Mouse (Mus musculus): ENCODE results near the gene Atp5j.

The Atp5j gene

DNA sequence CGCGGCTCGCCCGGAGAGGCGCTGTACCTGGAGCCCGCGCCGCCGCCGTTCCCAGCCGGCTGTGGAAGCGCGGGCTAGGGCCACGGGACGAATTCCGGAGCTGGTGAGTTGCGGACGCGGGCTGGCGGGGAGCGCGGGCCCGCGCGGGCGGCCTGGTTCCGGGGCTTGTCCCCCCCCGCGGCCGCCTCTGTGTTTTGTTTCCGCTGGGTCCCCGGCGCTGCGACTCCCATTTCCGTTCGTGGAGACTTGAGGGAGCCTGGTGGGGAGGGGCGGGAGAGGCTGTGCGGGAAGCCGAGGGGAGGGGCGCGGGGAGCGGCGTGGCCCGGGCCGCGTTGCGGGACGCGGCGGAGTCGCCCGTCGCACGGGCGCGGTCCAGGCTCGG, at the start of gene Atp5j:
TSS of gene Atp5j (minus strand) at position 185 of the 382 bp plus-strand sequence.
- peak; percentile 93 for DNase-seq

DNA sequence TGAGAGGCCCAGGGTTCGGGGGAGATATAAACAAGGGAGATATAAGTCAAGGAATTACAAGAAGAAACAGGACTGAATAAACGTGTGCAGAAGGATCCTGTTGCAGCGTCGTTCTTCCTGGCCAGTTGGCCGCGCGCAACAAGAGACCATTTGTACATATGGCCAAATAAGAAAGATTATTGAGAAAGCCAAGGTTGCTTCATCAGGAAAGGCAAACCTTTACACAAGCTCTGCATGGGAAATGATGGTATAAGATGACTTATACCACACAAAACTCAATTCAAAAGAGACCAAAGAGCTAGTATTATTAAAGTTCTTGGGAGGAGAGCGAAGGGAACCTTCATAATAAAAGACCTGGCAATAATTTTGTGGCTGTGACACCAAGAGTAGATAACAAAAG, 49.1 kb upstream of the Atp5j start:
- no peak for DNase-seq

DNA sequence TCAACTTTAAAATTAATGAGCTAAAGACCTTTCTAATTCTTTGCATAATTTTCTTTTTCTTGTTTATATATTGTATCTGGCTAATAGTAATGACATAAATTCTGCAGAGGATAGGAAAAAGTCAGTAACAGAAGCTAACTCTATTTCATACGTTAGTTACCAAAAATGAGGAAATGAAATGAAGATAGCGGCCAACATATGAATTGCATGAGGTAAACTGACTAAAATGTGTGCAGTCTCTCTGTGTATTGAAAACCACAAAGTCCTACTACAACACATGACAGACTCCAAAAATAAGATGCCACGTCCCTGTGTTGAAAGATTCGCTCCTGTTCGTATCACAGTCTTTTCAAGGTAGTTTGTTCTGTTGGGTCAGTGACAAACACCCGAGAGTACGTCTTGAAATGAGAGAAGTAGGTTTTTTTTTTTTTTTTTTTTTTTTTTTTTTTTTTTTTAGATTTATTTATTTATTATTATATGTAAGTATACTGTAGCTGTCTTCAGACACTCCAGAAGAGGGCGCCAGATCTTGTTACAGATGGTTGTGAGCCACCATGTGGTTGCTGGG, 46.4 kb upstream of the Atp5j start:
- no peak for DNase-seq

DNA sequence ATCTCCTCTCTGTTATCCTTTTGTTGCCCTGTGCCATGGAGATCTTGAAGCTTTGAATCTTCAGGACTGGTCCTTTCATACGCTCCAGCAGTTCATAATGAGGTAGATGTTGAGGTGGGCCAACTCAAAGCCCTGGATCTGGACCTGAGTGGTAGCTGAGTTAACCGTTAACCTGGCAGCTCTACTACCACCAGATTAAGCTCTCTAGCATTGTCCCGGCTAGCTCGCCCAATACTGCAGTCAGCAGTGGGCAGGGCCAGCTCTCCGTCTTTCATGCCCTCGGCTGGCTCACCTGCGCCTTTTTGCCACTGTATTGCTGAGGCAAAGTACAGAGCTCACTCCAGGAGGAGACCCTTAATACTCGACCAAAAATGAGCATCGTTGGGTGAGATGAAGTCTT, 45.7 kb upstream of the Atp5j start:
- no peak for DNase-seq

DNA sequence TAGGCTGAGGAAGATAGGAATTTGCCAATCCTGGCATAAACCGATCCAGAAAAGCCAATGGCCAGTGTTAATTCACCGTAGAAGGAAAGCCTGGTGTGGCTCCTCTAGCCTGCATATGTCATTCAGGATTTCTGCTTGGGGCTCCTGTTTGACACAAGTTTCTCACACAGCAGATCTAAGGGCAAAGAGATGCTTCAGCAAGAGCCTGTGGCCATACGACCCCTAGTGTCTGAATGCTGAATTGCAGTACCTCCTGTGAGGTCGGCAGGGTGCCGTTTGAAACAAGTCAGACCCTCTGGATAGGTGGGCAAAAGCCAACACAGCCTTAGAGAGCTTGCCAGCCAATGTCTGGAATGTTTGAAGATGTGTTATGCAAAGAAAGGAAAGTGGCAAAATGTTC, 43.7 kb upstream of the Atp5j start:
- peak; percentile 72 for DNase-seq

DNA sequence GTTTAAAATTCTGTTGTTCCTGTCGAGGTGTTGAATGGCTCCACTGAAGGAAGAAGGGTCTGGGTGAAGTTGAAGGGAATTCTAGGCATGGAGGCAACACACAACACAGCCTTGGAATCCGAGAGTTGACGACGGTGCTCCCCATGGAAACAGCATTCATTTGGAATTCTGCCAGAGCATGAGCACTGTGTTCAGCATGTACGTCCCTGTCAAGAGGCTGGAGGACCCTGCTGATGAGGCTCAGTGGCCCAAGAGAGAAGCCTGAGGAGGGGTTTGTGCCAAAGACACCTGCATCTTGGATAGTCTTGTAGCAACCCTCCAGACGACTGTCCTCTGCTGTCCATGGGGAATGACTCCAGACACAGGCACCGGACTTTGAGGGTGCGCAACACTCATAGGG, 40.7 kb upstream of the Atp5j start:
- DNase-seq: no peak

DNA sequence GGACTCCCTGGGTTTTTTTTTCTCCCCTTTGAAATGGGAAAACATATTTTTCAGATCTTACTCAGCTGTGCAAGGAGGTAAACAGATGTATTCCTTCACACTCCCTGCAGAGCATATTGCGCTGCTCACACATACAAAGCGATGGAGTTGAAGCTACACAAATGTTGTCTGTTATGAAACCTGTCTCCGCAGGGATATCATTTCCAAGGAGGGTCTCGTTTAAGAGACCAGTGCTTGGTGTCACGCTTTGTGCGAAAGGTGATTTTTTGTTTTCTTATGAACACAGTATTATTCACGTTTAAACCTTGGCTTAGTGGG, 40.3 kb upstream of the Atp5j start:
- DNase-seq: no peak

DNA sequence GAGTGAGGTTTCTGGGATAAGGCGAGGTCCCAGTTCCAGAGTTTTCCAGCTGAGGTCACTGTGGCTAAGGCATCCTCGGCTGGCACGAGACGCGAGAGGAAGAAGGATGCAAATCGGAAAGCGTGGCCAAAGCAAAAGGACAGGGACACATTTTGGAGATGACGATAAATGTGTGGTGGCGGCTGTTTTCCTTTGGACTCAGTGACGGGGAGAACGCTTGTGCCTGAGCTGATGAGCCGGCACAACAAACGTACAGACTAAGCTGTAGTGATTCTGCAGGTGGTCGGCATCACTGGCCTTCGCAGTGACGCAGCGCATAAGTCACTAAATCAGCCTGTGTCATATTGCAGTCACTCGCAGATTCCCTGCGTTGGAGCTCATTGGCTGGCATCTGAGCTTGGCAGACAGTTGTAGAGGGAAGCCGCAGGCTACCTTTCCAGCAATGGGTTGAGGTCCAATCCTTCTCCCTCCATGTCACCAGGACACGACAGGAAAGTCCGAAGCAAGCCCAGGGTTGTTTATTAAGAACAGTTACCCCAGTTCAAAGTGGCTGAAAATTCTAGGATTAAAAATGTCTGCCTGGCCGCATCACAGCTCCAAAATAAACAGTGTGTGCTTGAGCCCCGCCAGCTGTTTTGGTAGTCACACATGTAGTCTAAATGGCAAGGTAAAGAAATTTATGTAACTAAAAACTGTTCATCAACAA, 39.7 kb upstream of the Atp5j start:
- DNase-seq: peak; percentile 21

DNA sequence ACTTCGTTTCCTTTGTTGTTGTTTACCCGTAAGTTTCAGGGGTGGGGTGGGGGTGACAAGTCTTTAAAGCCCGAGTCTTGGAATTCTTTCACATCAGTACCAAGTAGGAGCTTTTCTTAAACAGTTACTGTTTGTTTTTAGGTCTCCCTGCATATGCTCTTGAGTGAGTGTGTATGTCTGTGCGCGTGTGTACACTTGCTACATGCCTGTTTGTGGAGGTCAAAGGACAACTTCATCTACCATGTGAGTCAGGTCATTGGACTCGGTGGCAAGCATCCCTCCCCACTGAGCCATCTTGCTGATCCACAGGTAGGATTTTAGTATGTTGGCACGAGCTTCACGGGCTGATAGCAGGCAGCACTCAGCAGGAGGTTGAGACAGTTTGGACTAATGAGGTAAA, 38.4 kb upstream of the Atp5j start:
- no peak for DNase-seq

DNA sequence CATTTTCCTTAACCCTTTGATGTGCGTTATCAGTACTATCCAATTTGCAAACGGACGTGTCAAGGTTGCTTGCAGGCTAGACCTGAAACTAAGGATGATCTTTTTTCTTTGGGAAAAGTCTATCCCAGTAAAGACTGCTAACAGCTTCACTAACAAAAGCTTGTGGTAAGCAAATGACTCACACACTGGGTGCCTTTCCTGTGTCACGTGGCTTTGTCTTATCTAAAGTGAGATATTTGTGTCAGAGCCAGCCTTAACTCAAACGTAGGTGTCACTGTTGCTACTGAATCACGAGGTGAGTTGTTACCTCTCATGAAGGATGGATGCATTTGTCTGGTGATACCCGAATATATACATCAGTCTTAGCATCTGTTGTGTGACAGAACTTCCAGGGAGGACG, 29.2 kb upstream of the Atp5j start:
- DNase-seq: no peak

DNA sequence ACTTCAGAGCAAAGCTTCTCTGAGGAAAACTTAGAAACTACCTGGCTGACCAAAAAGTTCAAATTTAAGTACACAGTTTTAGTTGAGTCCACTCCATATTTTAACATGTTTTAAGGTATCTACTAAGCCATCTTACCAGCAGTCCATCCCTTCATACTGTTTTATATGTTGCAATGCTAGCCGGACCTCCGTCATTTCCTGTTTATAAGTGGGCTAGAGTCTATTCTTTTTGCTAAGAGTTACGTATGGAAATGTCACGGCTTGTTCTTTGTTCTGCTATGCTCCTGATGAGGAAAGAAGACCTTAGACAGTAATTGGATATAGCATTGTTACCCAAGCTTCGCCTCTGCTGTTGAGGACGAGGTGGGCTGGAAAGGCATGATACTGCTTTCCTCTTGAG, 18.1 kb upstream of the Atp5j start:
- DNase-seq: no peak

DNA sequence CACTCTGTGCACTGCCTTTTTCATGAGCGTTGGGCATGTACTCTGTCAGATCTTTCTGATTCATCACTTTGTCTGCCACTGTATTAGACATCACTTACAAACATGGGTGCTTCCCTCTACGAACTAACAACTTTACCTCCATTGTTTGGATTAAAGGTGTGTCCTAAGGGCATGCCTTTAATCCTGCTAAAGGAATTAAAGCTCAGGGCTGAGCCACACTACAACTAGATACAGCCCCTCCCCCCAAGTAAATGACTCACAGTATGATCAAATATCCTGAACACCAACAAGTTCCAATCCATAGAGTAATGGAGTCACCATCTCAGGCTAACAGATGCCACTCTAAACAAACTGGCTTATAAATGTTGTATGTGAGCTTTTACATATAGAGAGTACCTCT, 3.2 kb upstream of the Atp5j start:
- DNase-seq: no peak

DNA sequence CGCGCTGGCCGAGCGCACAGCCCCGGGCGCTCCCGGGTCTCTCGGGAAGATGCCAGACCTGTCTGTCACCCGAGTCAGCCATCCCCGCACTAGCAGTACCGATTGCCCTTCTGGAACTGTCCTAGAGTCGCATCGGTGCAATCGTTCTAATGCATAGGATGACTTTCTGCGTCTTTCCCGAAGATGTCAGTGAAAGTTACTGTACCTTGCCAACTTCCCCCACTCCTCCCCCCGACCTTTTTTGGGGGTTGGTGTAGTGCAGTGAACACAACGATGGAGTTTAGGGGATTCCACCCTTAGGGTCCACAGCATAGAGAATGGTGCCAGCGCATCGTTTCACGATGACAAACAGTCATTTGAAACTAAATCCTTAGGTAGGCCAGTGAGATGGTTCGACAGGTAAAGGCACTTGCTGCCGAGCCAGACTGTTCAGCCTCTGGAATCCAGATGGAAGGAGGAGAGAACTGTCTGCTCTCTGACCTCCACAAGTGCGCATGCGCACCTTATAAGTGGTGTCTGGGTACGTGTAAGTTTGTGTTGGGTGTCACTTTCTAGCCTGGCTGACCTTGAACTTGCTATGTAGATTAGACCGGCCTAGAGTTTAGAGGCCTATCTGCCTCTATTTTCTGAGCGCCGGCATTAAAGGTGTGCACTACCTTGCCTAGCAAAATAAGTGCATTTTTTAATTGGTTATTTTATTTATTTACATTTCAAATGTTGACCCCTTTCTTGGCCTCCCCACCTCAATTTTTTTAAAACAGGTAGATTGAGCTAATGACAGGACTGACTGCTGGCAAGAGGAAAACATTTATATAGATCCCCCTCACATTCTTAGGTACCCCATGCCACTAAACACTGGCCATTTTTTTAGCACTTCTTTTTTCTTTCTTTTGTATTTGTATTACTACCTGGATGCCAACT, 658 bp upstream of the Atp5j start:
- peak; percentile 82 for DNase-seq

DNA sequence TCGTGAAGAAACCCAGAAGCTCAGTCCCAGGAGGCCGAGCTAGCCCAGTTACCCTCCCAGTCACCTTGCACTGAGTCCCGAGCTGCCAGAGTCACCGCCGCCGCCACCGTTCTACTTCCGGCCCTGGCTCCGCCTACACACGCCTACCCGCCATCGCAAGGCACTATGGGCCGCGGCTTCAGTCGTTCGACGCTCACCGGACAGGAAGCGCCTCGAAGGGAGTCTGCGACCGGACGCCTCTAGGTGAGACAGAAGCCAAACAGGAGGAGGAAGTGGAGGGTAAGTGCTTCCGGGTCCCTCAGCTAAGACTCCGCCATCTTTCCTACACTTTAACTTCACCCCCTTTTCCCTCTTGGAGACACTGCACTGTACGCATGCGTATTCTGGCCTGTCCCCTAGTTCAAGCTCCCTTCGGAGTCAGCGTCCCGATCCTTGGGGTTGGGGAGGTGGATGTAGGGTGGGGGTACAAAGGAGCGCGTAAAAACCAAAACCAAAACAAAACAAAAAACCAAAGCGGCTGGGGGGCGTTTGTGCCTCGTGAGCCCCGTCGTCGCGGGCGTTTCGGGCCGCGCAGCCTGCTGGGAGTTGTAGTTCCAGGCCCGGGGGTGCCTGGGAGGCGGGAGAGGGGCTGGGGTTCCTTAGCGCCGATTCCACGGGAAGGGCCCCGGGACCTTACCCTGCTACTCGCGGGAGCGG, 532 bp downstream of the Atp5j start, which contains the start of gene Gabpa:
TSS of gene Gabpa (plus strand) at position 181 of the 696 bp plus-strand sequence.
- peak; percentile 95 for DNase-seq

DNA sequence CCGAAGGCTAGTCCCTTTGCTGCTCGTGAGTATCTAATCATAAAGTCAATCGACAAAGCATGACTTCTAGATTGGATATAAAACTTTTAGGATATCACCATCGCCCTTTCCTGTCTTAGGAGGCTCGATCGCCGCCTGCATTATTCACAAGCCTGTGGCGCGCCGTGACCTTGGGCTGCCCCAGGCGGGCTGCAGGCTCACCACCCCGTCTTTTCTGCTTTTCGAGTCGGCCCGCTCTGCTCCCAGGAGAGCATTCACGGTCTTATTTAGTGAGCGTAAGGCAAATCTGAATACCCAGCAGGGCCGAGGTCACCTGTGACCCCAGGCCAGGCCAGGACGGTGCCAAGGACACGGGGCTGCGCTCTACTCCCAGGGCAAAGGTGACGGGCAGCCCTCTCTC, 1.1 kb downstream of the Atp5j start:
- DNase-seq: no peak

DNA sequence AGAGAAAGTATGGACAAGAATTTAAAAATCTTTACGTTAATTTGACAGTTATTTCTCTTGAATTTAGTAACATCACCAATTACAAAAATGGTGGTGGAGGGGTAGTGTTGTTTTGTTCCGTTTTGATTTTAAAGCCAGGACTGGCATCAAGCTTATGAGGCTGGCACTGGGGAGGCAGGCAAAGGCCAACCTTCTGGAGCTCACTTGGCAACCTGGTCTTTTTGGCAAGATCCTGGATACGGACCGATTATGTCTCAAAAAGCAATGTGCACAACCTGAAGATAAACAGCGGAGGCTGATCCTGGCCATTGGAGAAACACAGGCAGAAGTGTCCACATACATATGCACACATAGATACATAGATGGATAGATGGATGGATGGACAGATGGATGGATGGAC, 2.7 kb downstream of the Atp5j start:
- no peak for DNase-seq

DNA sequence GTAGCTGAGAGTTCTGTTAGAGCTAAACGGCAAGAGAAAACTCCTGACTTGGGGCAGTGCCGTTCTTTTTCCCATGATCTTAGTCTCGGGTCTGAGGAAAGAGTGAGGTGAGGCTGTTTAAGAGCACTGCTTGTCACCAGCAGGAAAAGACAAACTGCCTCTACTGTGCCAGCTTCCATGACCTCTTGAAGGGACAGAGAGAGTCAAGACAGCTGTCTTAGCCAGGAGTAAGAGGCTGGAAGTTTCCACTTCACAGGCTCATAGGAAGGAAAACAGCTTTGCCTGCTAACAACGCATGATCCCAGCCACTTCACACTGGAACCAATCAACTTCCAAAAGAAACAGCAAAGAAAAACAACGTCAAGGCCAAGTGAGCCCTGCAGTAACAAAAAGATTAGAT, 3.7 kb downstream of the Atp5j start:
- peak; percentile 52 for DNase-seq

DNA sequence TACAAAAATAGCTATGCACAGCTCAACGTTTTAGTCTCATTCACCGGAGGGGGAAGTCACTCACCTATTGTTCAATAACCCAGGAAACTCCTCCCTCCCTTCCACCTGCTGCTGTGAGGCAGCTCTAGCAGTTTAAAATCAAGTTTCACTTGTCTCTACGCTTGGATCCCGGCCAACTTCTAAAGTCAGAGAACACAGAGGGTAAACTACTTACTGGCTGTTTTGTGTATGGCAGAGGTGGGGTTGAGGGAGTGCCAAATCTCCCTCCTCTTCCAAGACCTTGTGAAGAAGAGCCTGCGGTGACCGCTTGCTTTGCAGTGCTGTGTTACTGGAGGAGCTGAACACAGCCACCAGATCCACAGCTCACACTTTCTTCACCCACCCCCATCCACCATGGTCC, 10.4 kb downstream of the Atp5j start:
- peak; percentile 85 for DNase-seq

DNA sequence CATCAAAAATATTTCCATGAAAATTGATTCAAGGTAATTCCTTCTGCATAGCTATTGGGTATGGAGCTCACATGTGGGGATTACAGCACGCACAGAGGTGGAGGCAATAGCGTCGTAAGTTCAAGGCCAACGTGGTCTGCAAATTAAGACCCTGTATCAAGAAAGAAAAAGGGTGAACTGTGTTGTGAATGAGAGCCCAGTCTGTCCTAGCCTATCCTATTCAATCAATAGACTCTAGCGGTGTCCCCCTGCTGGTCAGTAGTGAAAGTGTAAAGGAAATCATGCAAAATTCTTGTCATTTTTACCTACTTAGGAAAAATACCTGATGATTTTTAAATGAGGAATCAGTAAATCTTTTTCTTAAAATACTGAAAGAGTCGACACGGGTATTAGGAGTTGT, 18.0 kb downstream of the Atp5j start:
- DNase-seq: peak; percentile 58

DNA sequence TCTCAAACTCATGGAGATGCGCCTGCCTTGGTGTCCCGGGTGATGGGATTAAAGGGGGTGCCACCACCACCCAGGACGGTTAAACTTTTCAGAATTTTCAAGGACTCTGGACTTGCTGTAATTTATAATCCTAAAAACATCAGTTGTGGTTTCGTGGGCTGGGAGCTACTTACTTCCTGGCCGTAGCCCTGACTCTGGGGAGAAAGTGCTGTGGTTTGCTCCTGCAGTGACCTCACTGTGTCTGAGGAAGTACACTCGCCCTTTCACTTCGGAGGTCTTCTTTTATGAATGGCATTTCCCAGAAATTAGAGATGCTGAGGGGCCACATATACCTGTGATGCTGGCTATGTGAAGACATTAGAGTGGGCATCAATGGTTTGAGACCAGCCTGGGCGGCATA, 20.9 kb downstream of the Atp5j start:
- DNase-seq: no peak

DNA sequence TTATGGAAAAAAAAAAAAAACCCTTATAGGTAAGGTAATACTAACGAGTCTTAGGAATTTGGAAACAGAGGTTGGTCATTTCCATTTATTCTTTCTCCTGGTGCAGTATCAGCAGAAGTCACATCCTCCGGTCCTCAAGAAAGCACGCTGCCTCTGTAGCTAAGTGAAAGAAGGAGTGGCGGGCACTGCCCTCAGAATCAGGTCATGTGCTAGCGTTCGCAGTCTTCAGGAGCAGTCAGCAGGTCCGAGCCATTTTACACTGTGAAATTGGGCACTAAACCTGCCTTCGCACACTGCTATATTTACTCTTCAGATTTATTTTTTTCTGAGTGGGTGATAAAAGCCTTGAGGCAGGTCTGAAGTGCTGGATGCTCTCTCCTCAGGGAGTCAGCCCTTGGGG, 21.6 kb downstream of the Atp5j start:
- no peak for DNase-seq

DNA sequence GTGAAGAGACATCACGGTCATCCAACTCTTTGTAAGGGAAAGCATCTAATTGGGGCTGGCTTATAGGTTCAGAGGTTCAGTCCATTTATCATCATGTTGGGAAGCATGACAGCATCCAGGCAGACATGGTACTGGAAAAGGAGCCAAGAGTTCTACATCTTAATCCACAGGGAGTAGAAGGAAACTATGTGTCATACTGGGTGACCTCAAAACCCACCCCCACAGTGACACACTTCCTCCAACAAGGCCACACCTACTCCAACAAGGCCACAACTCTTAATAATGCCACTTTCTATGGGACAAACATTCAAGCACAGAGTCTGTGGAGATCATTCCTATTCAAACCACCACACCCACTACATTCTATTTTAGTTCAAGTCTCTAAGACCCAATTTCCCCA, 25.2 kb downstream of the Atp5j start:
- DNase-seq: no peak

DNA sequence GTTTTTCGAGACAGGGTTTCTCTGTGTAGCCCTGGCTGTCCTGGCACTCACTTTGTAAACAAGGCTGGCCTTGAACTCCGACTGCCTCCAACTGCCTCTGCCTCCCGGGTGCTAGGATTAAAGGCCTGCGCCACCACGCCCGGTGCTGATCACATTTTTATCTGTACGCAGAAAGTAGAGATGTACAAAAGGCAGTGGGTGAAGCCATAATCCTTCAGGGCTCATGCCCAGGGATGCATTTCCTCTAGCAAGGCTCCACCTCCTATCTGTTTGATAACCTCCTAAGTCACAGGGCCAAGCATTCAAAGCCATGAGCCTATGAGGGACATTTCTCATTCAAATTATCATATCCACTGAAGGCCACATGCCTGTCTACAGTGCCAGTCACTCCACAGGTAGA, 27.6 kb downstream of the Atp5j start:
- DNase-seq: no peak

DNA sequence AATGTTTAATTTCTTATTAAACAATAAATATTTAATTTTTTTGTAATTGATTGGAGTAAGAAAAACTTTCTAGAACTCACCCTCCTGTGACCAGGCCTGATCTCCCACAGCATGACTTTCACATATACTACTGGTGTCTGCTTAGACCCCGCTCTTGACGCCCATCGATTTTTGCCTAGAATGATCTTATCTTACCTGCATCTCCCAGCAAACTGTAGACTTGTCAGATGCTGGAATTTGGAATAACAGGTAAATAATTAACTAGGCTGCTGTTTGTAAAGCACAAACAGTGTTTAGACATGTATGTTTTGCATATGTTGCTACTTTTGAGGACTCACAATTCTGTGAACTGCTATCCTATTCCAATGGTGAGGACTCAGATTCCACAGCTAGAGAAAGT, 29.2 kb downstream of the Atp5j start:
- DNase-seq: no peak

All from kidney, postnatal 14 days (tissue).